Mouse (Mus musculus) stomach, postnatal 0 days (tissue): ENCODE measurements at regions not wholly inside any gene's neighbourhood (a gene's known extent, or its start where the extent isn't known, plus 50 kb on each side); places are given as distances from the start of the nearest gene placed in this dataset.

Experiments
- CTCF ChIP-seq: IDR thresholded peaks from 2 replicates; pipeline ENCODE4 v1.5.1; 2016; ENCODE audit warnings: antibody characterized with exemption, low read depth, mild to moderate bottlenecking, moderate library complexity
- EP300 ChIP-seq: optimal IDR thresholded peaks from 2 replicates; pipeline ENCODE3; 2016; ENCODE audit warnings: antibody characterized with exemption

GRCm38 (mm10) chr14:100429662-100430061 is 145.2 kb upstream of the Klf12 start:
- TF ChIP-seq EP300 (no peak), CTCF (no peak)
